Mouse (Mus musculus) forebrain, embryonic 14.5 days (tissue): ENCODE data around the gene Ston2. TPM values are rescaled to one million over a fixed set of nuclear protein-coding genes. Genes with fewer than 3 reads are reported as not detected.

Experiments used
- ATAC-seq: fragments of 200-750 bp; cut with Nextera tagmentation; 2 replicates; pipeline ENCODE4 v1.8.0; 2017; ENCODE audit warnings: mild to moderate bottlenecking, moderate library complexity
- DNase-seq: peaks from one replicate; pipeline ENCODE4 v3.0.0-alpha.2; 2015; ENCODE audit warnings: low spot score
- H3K27ac ChIP-seq: fragments of 300-500 bp; sonication (generic); 2 replicates; pipeline ENCODE4 v1.5.1; 2014; ENCODE audit warnings: low read depth, mild to moderate bottlenecking, control low read depth, low read length, moderate library complexity
- H3K27me3 ChIP-seq: fragments of 300-500 bp; sonication (generic); replicated peaks from 2 replicates; pipeline ENCODE4 v1.6.1; 2014; ENCODE audit warnings: low read length, control low read depth, mixed read lengths; ENCODE audit not compliant: control insufficient read depth, insufficient read depth
- H3K36me3 ChIP-seq: fragments of 300-500 bp; sonication (generic); 2 replicates; pipeline ENCODE4 v1.6.1; 2014; ENCODE audit warnings: low read length, control low read depth; ENCODE audit not compliant: control insufficient read depth, insufficient read depth
- H3K4me1 ChIP-seq: fragments of 300-500 bp; sonication (generic); 2 replicates; pipeline ENCODE4 v1.6.1; 2014; ENCODE audit warnings: antibody characterized with exemption, low read length, control low read depth; ENCODE audit not compliant: control insufficient read depth, insufficient read depth
- H3K4me2 ChIP-seq: fragments of 300-500 bp; sonication (generic); 2 replicates; pipeline ENCODE4 v1.6.1; 2014; ENCODE audit warnings: mild to moderate bottlenecking, control low read depth, low read length
- H3K4me3 ChIP-seq: fragments of 300-500 bp; sonication (generic); 2 replicates; pipeline ENCODE4 v1.5.1; 2014; ENCODE audit warnings: low read depth, low read length, control low read depth
- H3K9ac ChIP-seq: fragments of 300-500 bp; sonication (generic); 2 replicates; pipeline ENCODE4 v1.6.1; 2014; ENCODE audit warnings: mild to moderate bottlenecking, low read length, control low read depth, moderate library complexity
- H3K9me3 ChIP-seq: fragments of 300-500 bp; sonication (generic); replicated peaks from 2 replicates; pipeline ENCODE4 v1.6.1; 2016; ENCODE audit warnings: low read length, control low read depth, mixed read lengths; ENCODE audit not compliant: control insufficient read depth
- WGBS: fragments of 180-500 bp; shearing (Covaris S2); extraction: QIAGEN DNeasy Blood & Tissue Kit; methylation state at CpG from one replicate; pipeline ENCODE4 v1.1.7; 2014; 5-methylcytosine and 5-hydroxymethylcytosine counted together
- polyA plus RNA-seq: library from polyadenylated mRNA; unstranded; fragments of >200 nt; fragmentation: Nextera tagmentation; extraction: Ambion mirVana; gene quantifications from 2 replicates; pipeline ENCODE4 v1.2.1, GENCODE M21; 2014

The Ston2 gene
- polyA plus RNA-seq, 1 experiment from 2014 or later: 5.6 TPM

DNA sequence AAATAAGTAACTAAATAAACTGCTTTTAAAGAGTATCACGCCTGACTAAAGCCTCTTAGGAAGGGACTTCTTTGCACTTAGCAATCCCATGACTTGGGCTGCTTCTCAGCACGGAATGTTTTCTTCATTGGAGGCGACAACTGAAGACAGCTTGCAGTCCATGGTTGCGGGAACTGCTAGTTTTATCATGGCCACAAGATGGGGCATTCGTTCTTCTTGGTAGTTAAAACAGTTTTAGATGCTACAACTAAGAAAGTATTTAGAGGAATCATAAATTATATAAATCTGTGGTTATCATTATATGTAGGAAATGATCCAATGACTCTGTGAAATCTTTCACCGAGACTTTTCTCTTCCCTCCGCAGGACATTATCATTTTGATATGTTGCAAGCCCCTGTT, 147.5 kb downstream of the Ston2 start:
- H3K27me3 ChIP-seq: no peaks in the 10 kb centered on the region
- H3K4me3 ChIP-seq: no peak overlapping the region
- H3K9ac ChIP-seq: no peak overlapping the region
- DNase-seq: peak; percentile 89
- ATAC-seq: peak; percentile 24
- H3K27ac ChIP-seq: no peak overlapping the region
- peaks cover 16% of the 10 kb centered on the region for H3K4me1 ChIP-seq
- H3K36me3 ChIP-seq: no peaks in the 10 kb centered on the region
- no peaks in the 10 kb centered on the region for H3K9me3 ChIP-seq
- 55% methylated on average over 7 of the region's 7 CpGs for WGBS
- H3K4me2 ChIP-seq: 0 out of 2 replicates have a peak overlapping the region, but pooled peaks have one; percentile 49

DNA sequence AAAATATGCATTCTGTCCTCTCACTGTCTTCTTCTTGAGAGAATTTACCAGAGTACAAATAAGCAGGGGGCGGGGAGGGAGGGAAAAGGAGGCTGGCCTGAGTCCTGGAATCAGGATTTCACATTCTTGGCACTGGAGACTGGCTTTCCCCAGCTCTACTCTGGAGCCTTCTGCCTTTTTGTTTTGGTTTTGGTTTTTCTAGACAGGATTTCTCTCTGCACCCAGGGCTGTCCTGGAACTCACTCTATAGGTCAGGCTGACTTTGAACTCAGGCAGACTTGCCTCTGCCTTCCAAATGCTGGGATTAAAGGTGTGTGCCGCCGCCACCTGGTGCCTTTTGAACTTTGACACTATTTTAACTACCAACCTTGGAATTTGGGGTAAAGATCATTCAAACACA, 149.8 kb downstream of the Ston2 start:
- Histone ChIP-seq H3K4me1 (peaks cover 16% of the 10 kb centered on the region), H3K9me3 (no peaks in the 10 kb centered on the region), H3K27me3 (no peaks in the 10 kb centered on the region), H3K9ac (no peak overlapping the region), H3K4me3 (no peak overlapping the region), H3K36me3 (no peaks in the 10 kb centered on the region), H3K4me2 (no peak overlapping the region), H3K27ac (no peak overlapping the region)
- ATAC-seq (no peak), DNase-seq (peak; percentile 49)
- WGBS: 85% methylated on average over 3 of the region's 3 CpGs

- ATAC-seq (no peak), DNase-seq (no peak)
- 79% methylated on average over 12 of the region's 12 CpGs for WGBS
- no peak overlapping the region for H3K4me2 ChIP-seq
- no peaks in the 10 kb centered on the region for H3K36me3 ChIP-seq
- H3K9me3 ChIP-seq: no peaks in the 10 kb centered on the region
- no peaks in the 10 kb centered on the region for H3K27me3 ChIP-seq
- no peak overlapping the region for H3K27ac ChIP-seq
- peaks cover 10% of the 10 kb centered on the region for H3K4me1 ChIP-seq
- no peak overlapping the region for H3K9ac ChIP-seq
- no peak overlapping the region for H3K4me3 ChIP-seq
These were observed 150.9 kb downstream of the Ston2 start for GRCm38 (mm10) chr12:91637136-91637909.

GRCm38 (mm10) chr12:91626482-91626881, 161.7 kb downstream of the Ston2 start:
- Histone ChIP-seq H3K4me1 (no peaks in the 10 kb centered on the region), H3K4me3 (no peak overlapping the region), H3K27me3 (no peaks in the 10 kb centered on the region), H3K27ac (no peak overlapping the region), H3K9me3 (no peaks in the 10 kb centered on the region), H3K4me2 (no peak overlapping the region), H3K36me3 (no peaks in the 10 kb centered on the region), H3K9ac (no peak overlapping the region)
- WGBS: 72% methylated on average over 5 of the region's 5 CpGs
- DNase-seq (no peak), ATAC-seq (no peak)

DNA sequence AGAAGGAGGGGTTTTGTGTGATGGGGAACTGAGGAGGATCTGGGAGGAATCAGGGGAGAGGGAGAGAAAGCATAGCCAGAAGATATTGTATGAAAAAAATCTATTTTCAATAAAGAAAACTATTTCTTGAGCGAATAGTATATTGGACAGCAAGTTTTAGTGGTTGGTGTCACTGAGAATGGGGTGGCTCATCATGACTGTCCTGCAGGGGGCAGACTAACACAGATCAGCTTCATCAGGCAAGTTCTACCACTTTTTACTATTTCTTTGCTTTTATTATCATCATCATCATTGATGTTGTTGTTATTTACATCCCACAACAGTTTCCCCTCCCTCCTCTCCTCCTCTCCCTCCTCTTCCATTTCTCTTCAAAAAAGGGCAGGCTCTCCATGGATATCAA, 163.2 kb downstream of the Ston2 start:
- H3K27ac ChIP-seq: no peak overlapping the region
- H3K4me2 ChIP-seq: no peak overlapping the region
- ATAC-seq: no peak
- no peak overlapping the region for H3K4me3 ChIP-seq
- no peaks in the 10 kb centered on the region for H3K36me3 ChIP-seq
- no peak overlapping the region for H3K9ac ChIP-seq
- peak; percentile 18 for DNase-seq
- H3K4me1 ChIP-seq: no peaks in the 10 kb centered on the region
- no peaks in the 10 kb centered on the region for H3K27me3 ChIP-seq
- no peaks in the 10 kb centered on the region for H3K9me3 ChIP-seq
- WGBS: 83% methylated on average over 1 of the region's 1 CpGs

DNA sequence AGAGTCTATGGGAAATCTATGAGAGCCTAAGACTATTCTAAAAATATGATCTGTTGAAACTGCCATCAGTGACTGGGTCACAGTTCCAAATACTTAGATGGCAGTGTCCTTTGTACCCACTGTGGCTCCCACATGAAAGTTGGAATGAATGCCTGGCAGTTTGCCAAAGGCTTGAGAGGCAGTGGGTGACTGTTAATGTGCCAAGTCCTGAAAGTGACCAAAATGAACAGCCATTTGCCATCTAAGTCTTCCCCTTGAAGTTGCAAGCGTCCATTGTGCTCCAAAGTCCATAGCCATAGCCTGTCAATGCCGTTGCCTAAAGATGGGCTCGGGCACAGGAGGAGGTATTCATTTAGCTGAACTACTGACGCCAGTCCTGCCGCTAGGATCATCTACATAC, 178.8 kb downstream of the Ston2 start:
- Histone ChIP-seq H3K27me3 (no peaks in the 10 kb centered on the region), H3K36me3 (no peaks in the 10 kb centered on the region), H3K27ac (no peak overlapping the region), H3K4me3 (no peak overlapping the region), H3K9me3 (no peaks in the 10 kb centered on the region), H3K4me1 (no peaks in the 10 kb centered on the region), H3K9ac (no peak overlapping the region), H3K4me2 (no peak overlapping the region)
- ATAC-seq (no peak), DNase-seq (peak; percentile 42)
- 57% methylated on average over 5 of the region's 5 CpGs for WGBS

DNA sequence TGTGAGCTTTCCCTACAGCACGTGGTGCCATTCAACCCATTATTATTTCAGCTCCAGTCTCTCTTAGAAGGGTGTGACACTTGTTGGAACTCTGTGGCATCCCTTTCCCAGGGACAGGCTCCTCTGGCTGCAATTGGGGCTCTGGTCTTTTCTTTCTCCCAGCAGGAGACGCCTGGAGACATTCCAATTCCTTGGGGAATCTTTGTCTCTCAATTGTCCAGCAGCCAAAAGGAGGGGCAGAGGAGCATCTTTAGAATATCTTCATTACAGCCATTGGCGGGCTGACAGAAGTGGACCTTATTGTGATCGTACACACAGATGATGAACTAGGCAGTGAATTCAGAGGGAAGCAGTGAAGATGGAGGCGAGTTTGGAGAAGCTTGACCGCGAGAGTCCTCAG, 180.5 kb downstream of the Ston2 start:
- H3K27me3 ChIP-seq: no peaks in the 10 kb centered on the region
- no peaks in the 10 kb centered on the region for H3K9me3 ChIP-seq
- no peak overlapping the region for H3K9ac ChIP-seq
- H3K4me1 ChIP-seq: no peaks in the 10 kb centered on the region
- ATAC-seq (no peak), DNase-seq (no peak)
- H3K36me3 ChIP-seq: no peaks in the 10 kb centered on the region
- H3K4me2 ChIP-seq: no peak overlapping the region
- 34% methylated on average over 7 of the region's 7 CpGs for WGBS
- H3K4me3 ChIP-seq: no peak overlapping the region
- no peak overlapping the region for H3K27ac ChIP-seq

GRCm38 (mm10) chr12:91606651-91607050, 181.5 kb downstream of the Ston2 start:
- Histone ChIP-seq H3K4me1 (no peaks in the 10 kb centered on the region), H3K4me3 (no peak overlapping the region), H3K9ac (no peak overlapping the region), H3K27ac (no peak overlapping the region), H3K27me3 (no peaks in the 10 kb centered on the region), H3K4me2 (no peak overlapping the region), H3K9me3 (no peaks in the 10 kb centered on the region), H3K36me3 (no peaks in the 10 kb centered on the region)
- ATAC-seq (no peak), DNase-seq (no peak)
- WGBS: 96% methylated on average over 13 of the region's 13 CpGs

DNA sequence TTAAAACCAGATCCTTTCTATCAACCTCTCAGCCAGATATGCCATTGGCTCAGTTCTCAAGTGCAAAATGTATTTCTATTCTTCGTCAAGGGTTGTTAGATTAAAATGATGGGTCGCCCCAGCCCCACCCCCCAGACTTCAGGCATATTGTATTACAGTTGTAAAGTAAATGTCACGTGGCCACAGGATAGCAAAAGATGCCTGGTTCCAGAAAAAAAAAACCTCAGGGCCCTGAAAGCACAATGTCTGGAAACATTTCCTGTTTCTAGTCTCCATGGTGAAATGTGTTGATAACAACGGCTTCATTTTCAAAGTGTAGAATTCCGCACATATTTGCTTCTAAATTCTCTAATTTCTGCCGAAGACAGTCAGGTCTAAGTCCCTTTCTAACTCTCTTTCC, 183.6 kb downstream of the Ston2 start:
- WGBS: 89% methylated on average over 6 of the region's 6 CpGs

More for the DNA sequence above, 183.6 kb downstream of the Ston2 start:
- Histone ChIP-seq H3K36me3 (no peaks in the 10 kb centered on the region), H3K4me2 (no peak overlapping the region), H3K9ac (no peak overlapping the region), H3K27me3 (no peaks in the 10 kb centered on the region), H3K27ac (no peak overlapping the region), H3K4me3 (no peak overlapping the region), H3K9me3 (no peaks in the 10 kb centered on the region), H3K4me1 (no peaks in the 10 kb centered on the region)
- ATAC-seq (no peak), DNase-seq (no peak)
